Mouse (Mus musculus) midbrain, embryonic 16.5 days (tissue): ENCODE measurements at regions not wholly inside any gene's neighbourhood (a gene's known extent, or its start where the extent isn't known, plus 50 kb on each side); places are given as distances from the start of the nearest gene placed in this dataset.

ENCODE experiments used
- ATAC-seq: fragments of 200-750 bp; cut with Nextera tagmentation; 2 replicates; pipeline ENCODE4 v1.8.0; 2017; ENCODE audit warnings: moderate TSS enrichment
- H3K27ac ChIP-seq: fragments of 300-500 bp; sonication (generic); 2 replicates; pipeline ENCODE4 v1.5.1; 2014; ENCODE audit warnings: mild to moderate bottlenecking, low read length, mixed read lengths
- H3K27me3 ChIP-seq: fragments of 300-500 bp; sonication (generic); 2 replicates; pipeline ENCODE4 v1.6.1; 2014; ENCODE audit warnings: low read depth, low read length, mixed read lengths; ENCODE audit not compliant: control insufficient read depth, insufficient read depth
- H3K36me3 ChIP-seq: fragments of 300-500 bp; sonication (generic); 2 replicates; pipeline ENCODE4 v1.6.1; 2014; ENCODE audit warnings: mild to moderate bottlenecking, low read length, moderate library complexity, mixed read lengths; ENCODE audit not compliant: control insufficient read depth, insufficient read depth
- H3K4me1 ChIP-seq: fragments of 300-500 bp; sonication (generic); 2 replicates; pipeline ENCODE4 v1.6.1; 2014; ENCODE audit warnings: mild to moderate bottlenecking, low read length, mixed read lengths; ENCODE audit not compliant: control insufficient read depth, insufficient read depth
- H3K4me2 ChIP-seq: fragments of 300-500 bp; sonication (generic); 2 replicates; pipeline ENCODE4 v1.6.1; 2014; ENCODE audit warnings: mild to moderate bottlenecking, low read length, mixed read lengths
- H3K4me3 ChIP-seq: fragments of 300-500 bp; sonication (generic); 2 replicates; pipeline ENCODE4 v1.5.1; 2014; ENCODE audit warnings: low read depth, mild to moderate bottlenecking, low read length, moderate library complexity, mixed read lengths
- H3K9ac ChIP-seq: fragments of 300-500 bp; sonication (generic); 2 replicates; pipeline ENCODE4 v1.6.1; 2014; ENCODE audit warnings: low read depth, low read length, mixed read lengths
- H3K9me3 ChIP-seq: fragments of 300-500 bp; sonication (generic); replicated peaks from 2 replicates; pipeline ENCODE4 v1.6.1; 2014; ENCODE audit warnings: mild to moderate bottlenecking, low read length, mixed read lengths; ENCODE audit not compliant: control insufficient read depth, poor library complexity, severe bottlenecking
- WGBS: fragments of 180-500 bp; shearing (Covaris S2); extraction: QIAGEN DNeasy Blood & Tissue Kit; methylation state at CpG from one replicate; pipeline ENCODE4 v1.1.7; 2014; 5-methylcytosine and 5-hydroxymethylcytosine counted together

DNA sequence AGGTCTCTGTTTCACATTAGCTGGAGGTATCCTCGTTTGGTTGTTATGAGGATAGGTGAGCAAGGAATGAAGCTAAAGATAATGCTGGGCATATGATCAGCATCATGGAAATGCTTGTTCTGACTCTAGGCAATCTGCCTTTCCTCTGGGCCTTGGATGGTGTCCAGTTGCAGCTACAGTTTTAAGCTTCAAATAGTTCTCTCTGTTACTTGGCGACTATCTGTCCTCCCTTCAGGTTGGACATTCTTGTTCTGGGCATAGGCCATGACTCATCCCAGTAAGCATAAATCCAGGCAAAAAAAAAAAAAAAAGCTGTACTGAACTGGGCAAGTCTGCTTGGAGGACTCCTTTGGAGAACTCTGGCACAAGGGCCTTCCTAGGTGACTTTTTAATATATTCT, 776.9 kb downstream of the Kcnma1 start:
- WGBS = 68% methylated on average over 2 of the region's 2 CpGs
- ATAC-seq = no peak
- Histone ChIP-seq H3K9me3 (no peaks in the 10 kb centered on the region), H3K4me1 (no peaks in the 10 kb centered on the region), H3K9ac (no peak overlapping the region), H3K27ac (no peak overlapping the region), H3K4me2 (no peak overlapping the region), H3K36me3 (no peaks in the 10 kb centered on the region), H3K27me3 (no peaks in the 10 kb centered on the region), H3K4me3 (no peak overlapping the region)

GRCm38 (mm10) chr14:23198676-23199075, 815.6 kb downstream of the Kcnma1 start:
- no peak overlapping the region for H3K4me3 ChIP-seq
- H3K9me3 ChIP-seq = no peaks in the 10 kb centered on the region
- 70% methylated on average over 3 of the region's 3 CpGs for WGBS
- no peaks in the 10 kb centered on the region for H3K27me3 ChIP-seq
- no peaks in the 10 kb centered on the region for H3K36me3 ChIP-seq
- ATAC-seq = no peak
- H3K27ac ChIP-seq = no peak overlapping the region
- H3K4me2 ChIP-seq = no peak overlapping the region
- no peak overlapping the region for H3K9ac ChIP-seq
- H3K4me1 ChIP-seq = no peaks in the 10 kb centered on the region

DNA sequence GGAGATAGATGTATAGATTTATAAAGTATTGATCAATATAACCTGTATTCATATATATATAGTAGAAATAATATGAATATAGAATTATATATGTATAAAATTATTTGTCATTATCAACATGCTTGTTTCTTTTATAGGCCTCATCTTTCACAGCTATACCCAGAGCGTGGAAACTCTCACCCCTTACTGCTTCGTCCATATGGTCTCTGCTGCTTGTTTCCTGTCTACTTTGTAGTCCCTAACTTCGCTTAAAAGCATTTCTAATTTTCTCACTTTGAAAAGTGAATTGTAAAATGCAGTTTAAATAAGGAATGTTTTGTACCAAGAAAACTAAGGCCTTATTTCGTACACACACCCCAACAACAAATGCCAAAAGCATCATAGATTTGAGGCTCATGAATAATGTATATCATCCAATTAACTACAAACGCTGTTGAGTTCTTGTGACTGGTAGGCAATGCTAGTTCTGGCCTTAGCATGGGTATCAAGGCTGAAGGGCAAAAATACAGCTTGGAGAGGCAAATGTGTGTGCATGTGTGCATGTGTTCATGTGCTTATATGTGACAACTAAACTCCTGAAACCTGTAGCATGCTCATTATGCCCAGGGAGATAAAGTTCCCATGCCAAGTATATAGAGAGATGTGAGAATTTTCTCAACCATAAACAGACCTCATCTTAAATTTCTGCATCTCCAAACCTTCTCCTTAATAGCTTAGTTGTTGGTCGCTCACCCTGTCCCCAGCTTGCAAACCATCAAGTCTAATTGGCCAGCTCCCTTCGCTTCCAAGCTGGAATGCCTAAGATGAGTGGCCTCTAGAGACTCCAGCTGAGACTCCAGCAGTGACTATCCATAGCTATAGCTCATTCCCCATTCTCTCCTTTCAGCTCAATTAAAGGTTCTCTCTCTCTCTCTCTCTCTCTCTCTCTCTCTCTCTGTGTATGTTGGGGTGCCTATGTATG, 819.4 kb downstream of the Kcnma1 start:
- Histone ChIP-seq H3K9ac (no peak overlapping the region), H3K4me1 (no peaks in the 10 kb centered on the region), H3K27ac (no peak overlapping the region), H3K4me2 (no peak overlapping the region), H3K9me3 (no peaks in the 10 kb centered on the region), H3K4me3 (no peak overlapping the region), H3K36me3 (no peaks in the 10 kb centered on the region), H3K27me3 (no peaks in the 10 kb centered on the region)
- WGBS = 60% methylated on average over 7 of the region's 7 CpGs
- ATAC-seq = no peak

GRCm38 (mm10) chr14:23192566-23192965, 821.7 kb downstream of the Kcnma1 start:
- H3K9me3 ChIP-seq = no peaks in the 10 kb centered on the region
- no peaks in the 10 kb centered on the region for H3K36me3 ChIP-seq
- no peak overlapping the region for H3K9ac ChIP-seq
- no peak for ATAC-seq
- H3K4me3 ChIP-seq = no peak overlapping the region
- H3K27ac ChIP-seq = no peak overlapping the region
- WGBS = 54% methylated on average over 3 of the region's 3 CpGs
- H3K27me3 ChIP-seq = no peaks in the 10 kb centered on the region
- H3K4me2 ChIP-seq = no peak overlapping the region
- no peaks in the 10 kb centered on the region for H3K4me1 ChIP-seq

GRCm38 (mm10) chr14:23185359-23185758, 828.9 kb downstream of the Kcnma1 start:
- Histone ChIP-seq H3K9me3 (no peaks in the 10 kb centered on the region), H3K27ac (no peak overlapping the region), H3K36me3 (no peaks in the 10 kb centered on the region), H3K4me3 (no peak overlapping the region), H3K4me1 (0 out of 2 replicates have a peak, but pooled peaks cover 5% of the 10 kb centered on the region), H3K4me2 (no peak overlapping the region), H3K27me3 (no peaks in the 10 kb centered on the region), H3K9ac (no peak overlapping the region)
- no peak for ATAC-seq
- WGBS = 24% methylated on average over 6 of the region's 6 CpGs

- Histone ChIP-seq H3K4me3 (no peak overlapping the region), H3K27me3 (no peaks in the 10 kb centered on the region), H3K4me2 (no peak overlapping the region), H3K27ac (no peak overlapping the region), H3K9me3 (no peaks in the 10 kb centered on the region), H3K4me1 (no peaks in the 10 kb centered on the region), H3K9ac (no peak overlapping the region), H3K36me3 (no peaks in the 10 kb centered on the region)
- ATAC-seq = no peak
- 86% methylated on average over 14 of the region's 14 CpGs for WGBS
Measured at GRCm38 (mm10) chr14:23169346-23169745, 844.9 kb downstream of the Kcnma1 start.

- WGBS = 75% methylated on average over 1 of the region's 1 CpGs
- ATAC-seq = no peak
- Histone ChIP-seq H3K4me1 (no peaks in the 10 kb centered on the region), H3K4me3 (no peak overlapping the region), H3K27me3 (no peaks in the 10 kb centered on the region), H3K9ac (no peak overlapping the region), H3K9me3 (no peaks in the 10 kb centered on the region), H3K36me3 (no peaks in the 10 kb centered on the region), H3K27ac (no peak overlapping the region), H3K4me2 (no peak overlapping the region)
Measured at GRCm38 (mm10) chr14:23160567-23160966, 853.7 kb downstream of the Kcnma1 start.

DNA sequence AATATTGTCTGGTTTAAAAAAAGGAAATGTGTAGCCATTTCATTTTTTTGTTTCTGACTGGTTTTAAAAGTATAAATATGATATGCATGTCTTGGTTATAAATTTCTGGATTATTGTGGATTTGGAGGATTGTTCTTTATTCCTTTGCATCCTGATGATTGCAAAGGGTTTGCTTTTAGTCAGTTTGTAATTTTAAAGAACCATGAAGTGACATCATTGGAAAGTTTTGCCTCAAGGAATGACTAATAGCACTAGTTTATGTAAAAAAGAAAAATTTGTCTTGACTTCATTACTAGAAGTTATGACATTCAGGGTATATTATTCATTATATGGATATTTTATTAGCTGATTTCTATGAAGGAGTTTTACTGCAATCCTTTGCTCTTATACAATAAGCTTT, 863.9 kb downstream of the Kcnma1 start:
- no peaks in the 10 kb centered on the region for H3K9me3 ChIP-seq
- no peaks in the 10 kb centered on the region for H3K4me1 ChIP-seq
- H3K36me3 ChIP-seq = no peaks in the 10 kb centered on the region
- no peak overlapping the region for H3K27ac ChIP-seq
- H3K4me3 ChIP-seq = no peak overlapping the region
- ATAC-seq = no peak
- H3K9ac ChIP-seq = no peak overlapping the region
- no peaks in the 10 kb centered on the region for H3K27me3 ChIP-seq
- no peak overlapping the region for H3K4me2 ChIP-seq

- no peaks in the 10 kb centered on the region for H3K4me1 ChIP-seq
- no peak for ATAC-seq
- H3K36me3 ChIP-seq = no peaks in the 10 kb centered on the region
- 89% methylated on average over 1 of the region's 1 CpGs for WGBS
- H3K9ac ChIP-seq = no peak overlapping the region
- no peak overlapping the region for H3K4me3 ChIP-seq
- H3K9me3 ChIP-seq = no peaks in the 10 kb centered on the region
- no peaks in the 10 kb centered on the region for H3K27me3 ChIP-seq
- no peak overlapping the region for H3K4me2 ChIP-seq
- H3K27ac ChIP-seq = no peak overlapping the region
Measured at GRCm38 (mm10) chr14:23146981-23147380, 867.3 kb downstream of the Kcnma1 start.
